Mouse (Mus musculus) testis, adult 2 months (tissue): ENCODE data around the gene Veph1. TPM values are rescaled to one million over a fixed set of nuclear protein-coding genes. Genes with fewer than 3 reads are reported as not detected.

Experiments
- H3K27ac ChIP-seq: fragments of 200-500 bp; 2 replicates; pipeline ENCODE4 v1.5.1; 2012; ENCODE audit warnings: low read depth, low read length; ENCODE audit not compliant: control insufficient read depth, insufficient read depth
- H3K27me3 ChIP-seq: fragments of 200-500 bp; 2 replicates; pipeline ENCODE4 v1.6.1; 2012; ENCODE audit warnings: mild to moderate bottlenecking, low read length, moderate library complexity; ENCODE audit not compliant: control insufficient read depth, insufficient read depth
- H3K36me3 ChIP-seq: fragments of 200-500 bp; 2 replicates; pipeline ENCODE4 v1.6.1; 2012; ENCODE audit warnings: mild to moderate bottlenecking, low read length; ENCODE audit not compliant: control insufficient read depth, insufficient read depth
- H3K4me1 ChIP-seq: fragments of 200-500 bp; 2 replicates; pipeline ENCODE4 v1.6.1; 2012; ENCODE audit warnings: low read length; ENCODE audit not compliant: control insufficient read depth, insufficient read depth
- H3K4me3 ChIP-seq: fragments of 200-500 bp; 2 replicates; pipeline ENCODE4 v1.5.1; 2012; ENCODE audit warnings: low read depth, mild to moderate bottlenecking, low read length, moderate library complexity, mixed read lengths; ENCODE audit not compliant: control insufficient read depth
- CTCF ChIP-seq: fragments of 200-500 bp; IDR thresholded peaks from 2 replicates; pipeline ENCODE4 v1.5.1; 2012; ENCODE audit warnings: low read depth, mild to moderate bottlenecking, inconsistent platforms, low read length, moderate library complexity; ENCODE audit not compliant: control insufficient read depth, insufficient read depth, insufficient replicate concordance
- POLR2A ChIP-seq: fragments of 200-500 bp; IDR thresholded peaks from 2 replicates; pipeline ENCODE4 v1.6.1; 2012; ENCODE audit warnings: low read depth, mild to moderate bottlenecking, inconsistent platforms, low read length, moderate library complexity; ENCODE audit not compliant: control insufficient read depth
- polyA plus RNA-seq: library from polyadenylated mRNA; depleted of rRNA; stranded (reverse); fragments of >200 nt; gene quantifications from 2 replicates; pipeline ENCODE4 v1.2.3, GENCODE M21; 2012

Gene Veph1
- polyA plus RNA-seq, 1 experiment = 0.19 TPM

GRCm38 (mm10) chr3:66325486-66325951 is 28.9 kb upstream of the Veph1 start:
- H3K27ac ChIP-seq = no peak overlapping the region
- H3K27me3 ChIP-seq = no peaks in the 10 kb centered on the region
- TF ChIP-seq CTCF (no peak), POLR2A (no peak)
- no peaks in the 10 kb centered on the region for H3K36me3 ChIP-seq
- H3K4me1 ChIP-seq = no peaks in the 10 kb centered on the region
- H3K4me3 ChIP-seq = no peak overlapping the region

- H3K4me3 ChIP-seq = no peak overlapping the region
- no peaks in the 10 kb centered on the region for H3K36me3 ChIP-seq
- TF ChIP-seq CTCF = no peak
- TF ChIP-seq POLR2A = no peak
Observed at GRCm38 (mm10) chr3:66314793-66315715, 18.4 kb upstream of the Veph1 start.

GRCm38 (mm10) chr3:66310586-66310985 is 13.9 kb upstream of the Veph1 start:
- TF ChIP-seq CTCF (no peak), POLR2A (no peak)
- no peaks in the 10 kb centered on the region for H3K27me3 ChIP-seq
- H3K4me3 ChIP-seq = no peak overlapping the region
- H3K4me1 ChIP-seq = no peaks in the 10 kb centered on the region
- no peaks in the 10 kb centered on the region for H3K36me3 ChIP-seq
- H3K27ac ChIP-seq = no peak overlapping the region

More at GRCm38 (mm10) chr3:66314793-66315715, 18.4 kb upstream of the Veph1 start:
- Histone ChIP-seq H3K4me1 (no peaks in the 10 kb centered on the region), H3K27ac (no peak overlapping the region), H3K27me3 (no peaks in the 10 kb centered on the region)

GRCm38 (mm10) chr3:66309531-66309930 is 12.9 kb upstream of the Veph1 start:
- Histone ChIP-seq H3K27ac (no peak overlapping the region), H3K4me3 (no peak overlapping the region), H3K27me3 (no peaks in the 10 kb centered on the region), H3K36me3 (no peaks in the 10 kb centered on the region), H3K4me1 (no peaks in the 10 kb centered on the region)
- no peak for TF ChIP-seq CTCF
- TF ChIP-seq POLR2A = no peak

DNA sequence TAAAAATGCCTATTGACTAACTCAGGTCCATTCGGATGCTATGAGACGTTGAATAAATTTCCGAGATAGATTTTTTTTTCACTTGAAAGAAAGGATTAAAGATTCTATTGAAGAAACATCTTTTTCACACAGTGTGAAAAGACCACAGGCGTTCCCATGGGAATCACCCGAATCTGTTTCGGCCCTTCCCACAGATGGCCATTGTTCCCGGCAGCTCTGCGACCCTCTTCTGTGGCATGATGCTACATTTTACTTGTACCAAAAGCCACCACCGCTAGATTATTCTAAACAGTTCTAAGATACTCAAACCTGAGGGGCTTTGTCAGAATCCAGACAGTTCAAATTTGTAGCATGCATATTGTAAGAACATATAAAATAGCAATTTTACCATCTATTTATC is 1.4 kb downstream of the Veph1 start:
- no peak overlapping the region for H3K27ac ChIP-seq
- no peaks in the 10 kb centered on the region for H3K36me3 ChIP-seq
- H3K4me3 ChIP-seq = no peak overlapping the region
- peaks cover 3% of the 10 kb centered on the region for H3K4me1 ChIP-seq
- no peak for TF ChIP-seq POLR2A
- TF ChIP-seq CTCF = no peak
- no peaks in the 10 kb centered on the region for H3K27me3 ChIP-seq

DNA sequence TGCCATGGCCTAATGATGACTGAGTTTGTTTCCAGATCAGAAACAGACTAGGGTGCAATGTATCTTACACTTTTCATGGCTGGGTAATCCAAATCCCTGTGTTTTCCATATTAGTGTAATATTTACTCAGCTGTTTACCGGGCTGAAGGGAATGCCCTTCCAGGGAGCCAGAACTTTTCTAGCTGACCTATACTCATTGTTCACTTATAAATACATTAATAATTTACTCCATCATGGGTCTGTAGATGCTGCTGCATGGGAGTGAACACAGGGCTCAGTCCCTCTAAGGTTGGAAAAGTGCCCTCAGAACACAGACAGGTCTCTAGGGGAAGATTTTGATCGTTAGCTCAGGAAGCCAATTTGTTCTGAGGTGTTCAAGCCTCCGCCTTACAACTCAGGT is 1.9 kb downstream of the Veph1 start:
- Histone ChIP-seq H3K4me3 (no peak overlapping the region), H3K27me3 (no peaks in the 10 kb centered on the region), H3K4me1 (peaks cover 3% of the 10 kb centered on the region), H3K27ac (no peak overlapping the region), H3K36me3 (no peaks in the 10 kb centered on the region)
- TF ChIP-seq POLR2A (no peak), CTCF (no peak)

DNA sequence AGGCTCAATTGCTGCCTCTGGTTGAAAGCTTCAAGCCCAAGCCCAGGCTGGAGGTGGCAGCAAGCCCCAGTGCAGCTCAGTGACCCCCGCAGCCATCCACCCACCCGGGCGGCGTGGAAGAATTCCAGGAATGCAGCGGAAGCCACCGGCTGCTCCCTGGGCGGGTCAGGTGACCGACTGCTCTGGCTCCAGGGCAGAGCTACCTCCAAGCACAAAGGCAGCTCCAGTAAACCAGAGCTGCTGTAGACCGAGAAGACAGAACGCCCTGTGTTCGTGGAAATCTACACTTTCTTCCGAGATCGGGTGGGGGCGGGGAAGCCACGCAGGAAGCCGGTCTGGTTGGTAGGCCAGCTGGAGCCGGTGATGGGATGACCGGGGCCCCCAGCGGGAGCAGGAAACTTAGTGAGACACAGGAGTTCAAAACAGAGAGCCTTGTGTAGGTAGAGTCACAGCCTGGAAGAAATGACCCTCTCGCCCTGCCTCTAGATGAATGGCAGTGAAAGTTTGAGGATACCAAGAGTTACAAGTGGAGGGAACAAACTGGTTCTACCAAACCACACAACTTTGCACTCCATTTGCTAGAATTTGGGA is 4.2 kb downstream of the Veph1 start:
- TF ChIP-seq POLR2A (no peak), CTCF (no peak)
- Histone ChIP-seq H3K27me3 (no peaks in the 10 kb centered on the region), H3K36me3 (no peaks in the 10 kb centered on the region), H3K27ac (no peak overlapping the region), H3K4me3 (peak overlapping the region; percentile 38), H3K4me1 (peaks cover 3% of the 10 kb centered on the region)

DNA sequence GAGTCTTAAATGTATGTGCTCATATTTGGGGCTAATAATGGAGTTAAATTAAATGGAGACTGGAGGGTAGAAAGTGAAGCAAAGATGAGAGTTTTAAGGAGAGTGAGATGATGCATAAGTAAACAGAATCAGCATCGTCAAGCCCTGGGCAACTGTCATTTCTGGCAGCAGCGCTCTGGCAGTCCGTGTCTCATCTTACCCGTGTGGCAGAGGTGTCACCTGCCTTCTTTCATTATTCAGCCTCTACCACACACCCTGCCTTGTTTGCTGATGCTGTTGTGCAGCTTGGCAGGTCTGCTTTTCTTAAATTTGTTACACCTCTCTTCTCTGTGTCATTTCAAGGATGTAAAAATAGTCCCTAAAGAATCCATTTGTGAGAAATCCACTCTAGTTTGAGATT is 33.4 kb downstream of the Veph1 start:
- TF ChIP-seq CTCF (no peak), POLR2A (no peak)
- H3K27me3 ChIP-seq = no peaks in the 10 kb centered on the region
- H3K27ac ChIP-seq = no peak overlapping the region
- no peaks in the 10 kb centered on the region for H3K36me3 ChIP-seq
- no peaks in the 10 kb centered on the region for H3K4me1 ChIP-seq
- H3K4me3 ChIP-seq = no peak overlapping the region
